Mouse (Mus musculus): ENCODE data around the gene Spast. TPM values are rescaled to one million over a fixed set of nuclear protein-coding genes. Genes with fewer than 3 reads are reported as not detected.
"Not testable (repeated sequence)": the region's sequence is repeated elsewhere in the genome, so short reads cannot be mapped to it uniquely, and the experiment has no call there.

Spast gene
- polyA plus RNA-seq (2012; rRNA removed): 6.0 and 7.3 TPM in 2 replicates

DNA sequence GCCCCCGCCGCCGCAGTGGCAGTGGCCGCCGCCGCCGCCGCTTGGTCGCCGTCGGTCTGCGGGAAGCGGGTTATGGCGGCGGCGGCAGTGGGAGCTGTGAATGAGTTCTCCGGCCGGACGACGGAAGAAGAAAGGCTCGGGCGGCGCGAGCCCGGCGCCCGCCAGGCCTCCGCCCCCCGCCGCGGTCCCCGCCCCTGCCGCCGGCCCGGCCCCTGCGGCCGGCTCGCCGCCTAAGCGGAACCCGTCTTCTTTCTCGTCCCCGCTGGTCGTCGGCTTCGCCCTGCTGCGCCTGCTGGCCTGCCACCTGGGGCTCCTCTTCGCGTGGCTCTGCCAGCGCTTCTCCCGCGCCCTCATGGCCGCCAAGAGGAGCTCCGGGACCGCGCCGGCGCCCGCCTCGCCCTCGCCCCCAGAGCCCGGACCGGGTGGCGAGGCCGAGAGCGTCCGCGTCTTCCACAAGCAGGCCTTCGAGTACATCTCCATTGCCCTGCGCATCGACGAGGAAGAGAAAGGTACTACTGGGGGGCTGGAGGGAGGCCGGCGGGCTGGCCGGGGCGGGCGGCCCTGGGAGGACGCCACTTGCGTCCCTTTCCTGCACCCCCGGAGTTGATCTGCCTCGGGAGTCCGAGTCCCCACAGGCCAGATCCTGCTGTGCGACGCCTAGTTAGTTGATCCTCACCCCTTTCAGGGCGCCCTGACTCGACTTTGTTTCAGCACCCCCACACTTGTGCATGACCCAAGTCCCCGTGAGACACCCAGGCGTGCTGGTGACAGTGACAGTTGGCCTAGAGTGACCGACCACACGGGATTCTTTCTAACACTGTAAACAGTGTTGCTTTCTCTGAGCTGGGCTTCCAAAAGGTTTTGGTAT is at the start of gene Spast:
TSS of gene Spast (plus strand) at position 51 of the 868 bp plus-strand sequence.
- no peak for DNase-seq (ENCODE audit: low read depth)

DNA sequence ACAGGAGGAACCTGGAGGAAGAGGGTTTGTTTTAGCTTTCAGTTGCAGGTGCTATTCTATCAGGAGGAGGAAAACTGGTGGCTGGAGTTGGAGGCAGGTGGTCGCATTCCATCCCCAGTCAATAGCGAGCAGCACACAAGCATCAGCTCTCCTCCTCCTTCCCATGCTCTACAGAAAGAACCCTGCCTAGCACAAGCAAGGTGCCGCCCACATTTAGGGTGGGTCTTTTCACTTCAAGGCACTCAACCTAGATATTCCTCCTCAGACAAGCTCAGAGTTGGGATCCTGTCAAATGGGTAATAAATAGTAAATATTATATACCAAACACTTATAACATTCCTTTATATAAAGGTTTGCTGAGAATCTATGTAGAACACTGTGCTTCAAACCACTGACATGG is 48.6 kb upstream of the Spast start:
- DNase-seq (ENCODE audit: low read depth): no peak

DNA sequence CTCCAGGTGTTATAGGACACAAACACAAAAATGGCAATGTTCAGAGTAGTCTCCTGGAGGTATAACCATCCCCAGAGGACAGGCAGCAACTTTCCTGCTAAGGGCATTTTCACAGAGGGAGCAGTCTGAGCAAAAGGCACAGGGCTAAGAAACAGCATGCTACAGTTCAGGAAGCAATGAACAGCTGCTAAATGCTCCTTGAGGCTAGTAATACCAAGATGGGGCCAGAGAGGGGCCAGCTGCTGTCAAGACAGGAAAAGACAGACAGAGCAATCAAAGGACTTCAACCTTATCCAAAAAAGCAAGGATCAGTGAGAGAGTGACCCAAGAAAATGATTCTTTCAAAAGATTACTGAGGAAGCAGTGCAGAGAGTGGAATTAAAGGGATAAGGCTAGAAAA is 47.9 kb upstream of the Spast start:
- no peak for DNase-seq (ENCODE audit: low read depth)

DNA sequence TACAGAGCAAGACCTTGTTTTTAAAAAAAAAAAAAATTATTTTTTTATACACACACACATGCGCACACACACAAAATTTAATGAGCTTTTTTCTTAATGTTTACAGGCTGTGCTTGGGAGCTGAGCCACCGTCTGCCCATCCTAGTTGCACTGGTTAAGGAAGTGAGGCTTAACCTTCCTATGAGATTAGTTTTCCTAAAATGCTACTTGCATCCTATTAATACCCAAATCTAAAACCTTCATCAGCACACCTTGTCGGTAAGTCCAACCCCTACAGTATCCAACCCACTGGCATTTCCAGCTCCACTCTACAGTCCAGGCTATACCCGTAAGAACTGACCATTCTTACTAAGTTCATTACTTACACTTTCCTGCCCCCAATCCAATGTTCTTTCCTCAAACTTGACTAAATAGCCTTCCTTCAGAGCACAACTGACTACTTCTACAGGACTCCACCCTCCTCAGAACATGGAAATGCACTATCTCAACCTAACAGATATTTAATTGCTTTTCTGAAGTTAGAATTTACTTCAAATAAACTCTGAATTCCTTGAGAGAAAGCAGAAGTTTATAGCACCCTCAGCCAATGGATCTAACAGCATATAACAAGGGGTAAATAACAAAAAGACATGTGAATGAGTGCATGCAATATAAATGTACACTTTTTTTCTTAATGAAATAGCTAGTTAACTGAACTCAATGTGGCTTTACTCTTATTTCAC is 47.0 kb upstream of the Spast start:
- no peak for DNase-seq (ENCODE audit: low read depth)

DNA sequence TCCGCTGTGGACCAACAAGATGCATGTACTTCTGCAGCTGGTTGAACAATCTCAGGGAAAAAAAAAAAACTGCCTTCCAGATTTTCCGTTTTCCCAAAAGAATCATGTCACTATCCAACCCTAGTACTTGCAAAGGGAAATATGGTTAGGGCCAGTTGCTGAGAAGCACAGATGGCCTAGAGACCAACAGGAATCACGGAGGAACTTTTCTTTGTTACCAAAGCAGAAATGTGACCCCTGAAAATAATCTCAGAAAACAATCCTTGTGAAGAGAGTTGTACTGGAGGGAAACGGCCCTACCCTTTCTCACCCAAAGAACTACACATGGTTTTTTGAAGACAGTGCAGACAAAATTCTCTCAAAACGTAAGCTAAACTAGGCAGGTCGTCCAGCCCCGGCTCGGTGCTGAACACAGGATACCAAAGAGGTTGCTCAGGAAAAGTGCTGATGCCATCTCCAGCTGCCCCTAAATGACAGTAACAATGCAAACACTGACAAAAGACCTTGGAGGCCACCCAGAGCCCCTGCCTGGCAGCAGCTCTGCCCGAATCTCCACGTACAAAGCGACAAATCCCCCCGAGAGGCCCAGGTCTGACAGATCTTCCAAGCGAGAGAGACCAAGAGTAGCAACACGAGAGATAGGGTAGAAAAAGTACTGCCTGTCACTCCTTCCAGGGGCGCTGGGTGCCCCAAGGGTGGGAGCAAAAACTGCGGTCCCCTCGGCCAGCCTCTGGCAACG is 44.9 kb upstream of the Spast start:
- DNase-seq (ENCODE audit: low read depth): no peak

DNA sequence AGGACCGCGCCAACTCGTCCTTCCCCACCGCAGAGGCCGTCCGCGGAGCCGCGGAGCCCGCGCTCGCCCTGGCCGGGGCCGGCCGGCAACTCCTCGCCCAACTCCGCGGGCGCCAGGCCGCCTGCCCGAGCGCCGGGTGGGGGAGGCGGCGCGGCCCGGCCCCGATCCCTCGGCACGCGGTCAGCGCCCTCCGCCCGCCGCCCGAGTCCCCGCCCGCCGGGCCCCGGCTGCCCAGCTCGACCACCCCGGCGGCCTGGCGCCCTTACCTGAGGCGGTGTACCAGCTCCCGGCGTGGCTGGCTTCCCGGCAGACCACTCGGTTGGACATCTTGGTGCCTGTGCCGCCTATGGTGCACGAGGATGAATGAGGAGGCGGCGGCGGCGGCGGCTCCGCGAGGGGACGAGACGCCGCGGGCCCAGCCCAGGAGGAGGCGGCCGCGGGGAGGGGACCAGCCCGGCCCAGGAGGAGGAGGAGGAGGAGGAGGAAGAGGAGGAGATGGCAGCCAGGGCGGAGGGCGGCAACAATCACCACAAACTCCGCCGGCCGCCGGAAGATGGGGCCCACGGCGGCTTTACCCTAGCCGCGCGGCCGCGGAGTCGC is 44.3 kb upstream of the Spast start:
- no peak for DNase-seq (ENCODE audit: low read depth)

DNA sequence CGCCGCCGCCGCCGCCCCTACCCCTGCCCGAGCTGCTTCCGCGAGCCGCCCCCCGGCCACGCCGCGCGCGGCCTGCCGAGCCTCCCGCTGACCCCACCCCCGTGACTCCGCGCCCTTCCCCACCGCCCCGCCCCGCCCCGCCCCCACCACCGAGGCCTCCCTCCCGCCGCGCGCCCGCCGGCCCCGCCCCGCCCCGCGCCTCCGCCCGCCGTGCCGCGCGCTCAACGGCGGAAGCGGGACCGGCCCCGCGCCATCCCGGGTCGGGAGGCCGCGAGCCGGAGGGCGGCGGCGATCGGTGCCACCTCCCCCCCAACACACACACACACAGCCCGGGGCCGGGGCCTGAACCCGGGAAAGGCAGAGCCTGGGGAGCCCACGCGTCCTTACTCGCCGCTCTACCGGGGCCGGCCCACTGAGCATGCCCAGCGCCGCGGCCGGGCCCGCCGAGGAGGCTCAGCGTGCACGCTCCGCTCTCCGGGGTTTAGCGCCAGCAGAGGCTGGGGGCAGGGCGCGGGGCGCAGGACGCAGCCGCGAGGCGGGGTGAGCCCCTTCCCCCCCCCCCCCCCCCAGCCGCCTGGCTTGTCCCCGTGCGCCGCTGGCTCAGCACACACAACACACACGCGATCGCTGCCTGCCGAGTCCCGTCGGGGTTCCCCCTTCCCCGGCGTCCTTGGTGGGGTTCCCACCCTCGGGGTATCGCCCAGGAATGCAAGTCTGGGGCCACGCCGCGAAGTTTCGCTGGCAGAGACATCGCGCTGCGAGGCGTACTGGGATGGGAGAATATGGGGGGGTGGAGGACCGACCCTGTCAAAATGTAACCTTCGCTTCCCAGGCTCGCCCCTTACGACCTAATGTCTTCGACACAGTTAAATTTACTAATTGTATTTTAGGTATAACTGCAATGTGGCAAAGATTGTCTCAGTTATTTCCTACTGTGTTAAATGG is 43.5 kb upstream of the Spast start, which contains the start of gene Memo1:
TSS of gene Memo1 (minus strand) at position 496 of the 945 bp plus-strand sequence.
- no peak for DNase-seq (ENCODE audit: low read depth)

DNA sequence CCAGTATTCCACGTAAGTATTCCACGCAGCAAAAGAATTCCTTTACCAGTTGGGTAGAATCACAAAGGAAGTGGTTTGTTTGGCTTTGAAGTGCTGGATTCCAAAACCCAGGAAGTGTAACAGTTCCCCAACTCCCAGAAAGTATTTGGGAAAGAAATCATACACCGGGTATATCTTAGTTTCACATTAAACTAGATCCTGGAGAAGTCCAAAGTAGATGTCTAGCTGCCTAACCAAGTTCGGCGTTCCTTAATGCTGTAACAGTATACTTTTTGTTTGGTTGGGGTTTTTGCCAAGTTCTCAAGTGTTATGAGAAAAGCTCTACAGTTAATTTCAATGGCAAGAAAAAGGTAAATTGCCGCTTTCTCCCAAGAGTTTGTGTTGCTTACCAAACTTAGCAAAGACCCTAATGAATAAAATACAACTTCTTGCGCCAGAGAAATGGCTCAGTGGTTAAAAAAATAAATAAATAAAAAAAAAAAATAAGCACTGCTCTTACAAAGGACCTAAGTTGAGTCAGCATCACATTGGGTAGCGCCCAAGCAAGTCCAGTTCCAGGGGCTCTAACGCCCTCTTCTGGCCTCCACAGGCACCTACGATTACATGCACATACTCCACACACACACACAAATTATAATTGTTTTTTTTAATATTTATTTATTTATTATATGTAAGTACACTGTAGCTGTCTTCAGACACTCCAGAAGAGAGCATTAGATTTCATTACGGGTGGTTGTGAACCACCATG is 42.5 kb upstream of the Spast start:
- no peak for DNase-seq (ENCODE audit: low read depth)

DNA sequence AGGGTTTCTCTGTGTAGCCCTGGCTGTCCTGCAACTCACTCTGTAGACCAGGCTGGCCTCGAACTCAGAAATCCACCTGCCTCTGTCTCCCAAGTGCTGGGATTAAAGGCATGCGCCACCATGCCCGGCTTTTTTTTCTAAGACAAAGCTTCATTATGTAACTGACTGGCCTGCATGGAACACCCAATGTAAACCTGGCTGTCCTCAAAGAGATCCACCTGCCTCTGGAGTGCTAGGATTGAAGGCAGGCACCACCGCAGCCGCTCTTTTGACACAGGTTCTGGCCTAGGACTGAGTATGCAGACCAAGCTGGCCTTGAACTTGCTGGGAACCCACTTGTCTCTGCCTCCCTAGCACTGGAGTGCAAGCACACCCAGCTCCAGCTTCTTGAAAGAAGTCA is 41.8 kb upstream of the Spast start:
- DNase-seq (ENCODE audit: low read depth): not testable (repeated sequence)

DNA sequence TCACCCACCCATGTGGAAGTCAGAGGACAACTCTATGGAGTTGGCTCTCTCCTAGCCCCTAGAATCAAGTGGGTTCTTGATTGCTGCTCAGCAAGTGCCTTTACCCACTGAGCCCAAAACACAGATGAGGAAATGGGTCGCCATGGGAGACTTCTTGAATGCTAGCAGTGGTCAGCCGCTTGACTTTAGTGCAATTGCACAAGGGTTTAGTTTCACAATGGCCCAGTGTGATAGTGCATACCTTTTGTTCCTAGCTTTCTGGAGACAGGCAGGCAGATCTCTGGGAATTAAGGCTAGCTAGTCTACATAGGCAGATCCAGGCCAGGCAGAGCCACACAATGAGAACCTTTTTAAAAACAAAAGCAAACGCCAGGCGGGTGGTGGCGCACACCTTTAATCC is 38.7 kb upstream of the Spast start:
- no peak for DNase-seq (ENCODE audit: low read depth)

DNA sequence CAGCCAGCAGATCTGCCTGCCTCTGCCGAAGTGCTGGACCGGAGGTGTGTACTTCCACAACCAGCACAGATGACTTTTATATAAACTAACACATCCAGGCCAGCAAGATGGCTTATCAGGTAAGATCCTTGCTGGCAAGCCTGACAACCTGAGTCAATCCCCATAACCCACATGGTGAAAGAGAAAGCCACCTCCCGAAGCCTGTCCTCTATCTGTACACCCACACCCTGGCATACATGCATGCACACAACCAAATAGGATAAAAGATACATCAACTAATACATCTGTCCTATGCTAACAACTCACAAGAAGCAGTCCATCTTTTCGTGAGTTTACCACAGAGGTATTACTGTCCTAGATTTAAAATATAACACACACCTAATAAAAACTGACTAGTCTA is 34.7 kb upstream of the Spast start:
- DNase-seq (ENCODE audit: low read depth): no peak

DNA sequence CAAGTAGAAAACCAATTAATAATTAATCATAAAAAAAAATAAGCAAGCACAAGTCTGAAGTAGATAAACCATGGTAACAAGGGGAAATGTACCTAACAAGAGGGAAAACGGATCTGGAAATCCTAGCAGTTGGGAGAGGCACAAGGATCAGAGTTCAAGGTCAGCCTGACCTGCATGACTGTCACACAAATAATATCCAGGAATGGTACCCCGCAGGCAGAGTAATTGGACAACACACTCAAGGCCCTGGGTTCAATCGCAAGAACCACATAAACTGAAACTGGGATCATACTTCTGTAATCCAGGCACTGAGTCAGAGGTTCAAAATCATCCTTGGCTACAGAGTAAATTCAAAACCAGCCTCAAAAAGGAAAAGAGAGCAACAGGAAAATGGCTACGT is 33.2 kb upstream of the Spast start:
- no peak for DNase-seq (ENCODE audit: low read depth)

DNA sequence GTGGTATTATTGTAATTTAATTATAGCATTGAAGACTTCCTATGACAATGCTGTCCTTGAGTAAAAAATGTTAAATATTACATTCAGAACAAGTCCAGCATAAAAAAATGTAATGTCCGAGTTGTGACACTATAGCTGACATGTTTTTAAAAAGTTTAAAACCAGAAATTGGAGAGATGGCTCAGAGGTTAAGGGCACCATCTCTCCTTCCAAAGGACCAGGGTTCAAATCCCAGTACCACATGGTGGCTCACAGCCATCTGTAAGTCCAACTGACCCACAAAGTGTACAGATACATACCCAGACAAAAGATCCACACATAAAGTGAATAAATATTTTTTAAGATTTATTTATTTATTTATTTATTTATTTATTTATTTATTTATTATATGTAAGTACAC is 32.8 kb upstream of the Spast start:
- DNase-seq (ENCODE audit: low read depth): no peak

DNA sequence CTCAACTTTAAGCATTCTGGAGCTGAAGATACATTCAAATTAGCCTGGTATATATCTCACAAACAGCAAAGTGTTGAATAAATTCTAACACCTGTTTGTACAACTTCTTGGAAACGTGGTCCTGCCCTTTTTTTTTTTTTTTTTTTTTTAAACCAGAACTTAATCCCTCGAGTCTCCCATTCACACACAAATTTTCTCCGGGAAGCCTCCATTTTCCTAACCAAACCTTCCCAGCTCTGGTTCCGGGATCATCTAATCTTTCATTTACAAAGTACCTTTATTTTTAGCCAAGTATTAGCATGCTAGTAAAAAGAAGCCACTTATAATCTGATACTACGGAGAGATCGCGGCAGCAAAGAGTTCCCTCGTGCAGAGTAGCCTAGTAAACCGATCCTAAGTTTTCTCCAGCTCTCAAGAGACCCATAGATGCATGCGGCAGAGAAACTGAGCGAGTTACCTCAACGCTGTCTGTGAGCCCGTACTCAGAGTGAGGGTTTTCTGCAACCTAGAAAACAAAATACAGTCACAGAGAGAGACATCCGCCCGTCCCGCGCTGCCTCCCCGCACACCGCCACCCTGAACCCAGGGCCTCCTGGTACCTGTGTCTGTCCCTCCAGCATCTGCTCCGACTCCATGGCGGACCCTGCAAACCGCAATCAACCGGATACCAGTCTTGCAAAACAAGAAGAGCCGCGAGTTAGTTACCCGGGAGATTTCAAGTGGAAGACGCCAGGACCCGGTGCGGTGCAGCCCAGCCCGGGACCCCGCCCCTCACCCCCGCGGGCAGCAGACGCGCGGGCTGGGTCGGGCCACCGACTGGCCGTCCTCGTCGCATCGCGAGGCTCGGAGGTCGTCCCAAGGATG is 23.1 kb upstream of the Spast start:
- DNase-seq (ENCODE audit: low read depth): no peak

DNA sequence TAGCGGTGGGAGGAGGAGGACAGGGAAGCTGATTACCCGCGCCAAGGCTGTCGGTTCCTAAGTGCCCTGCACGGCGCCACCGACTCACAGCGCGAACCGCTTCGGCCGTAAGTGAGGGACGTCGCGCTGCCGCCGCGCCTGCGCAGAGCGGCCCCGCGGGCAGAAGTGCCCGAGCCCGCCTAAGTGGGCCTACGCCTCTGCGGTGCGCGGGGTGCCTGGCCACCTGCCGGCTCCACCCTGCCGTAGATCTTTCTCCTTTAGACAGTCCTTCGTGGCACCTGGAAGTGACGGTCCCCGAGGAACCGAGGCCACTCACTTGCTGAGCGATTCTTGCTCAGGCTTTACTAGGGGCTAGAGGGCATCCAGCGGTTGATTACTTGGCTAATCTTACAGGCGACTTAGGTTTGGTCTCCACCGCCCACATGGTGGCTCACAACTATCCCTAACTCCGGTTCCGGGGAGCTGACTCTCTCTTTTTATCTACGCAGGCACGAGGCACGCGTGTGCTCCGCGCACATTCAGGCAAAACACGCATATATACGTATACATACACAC is 22.4 kb upstream of the Spast start:
- DNase-seq (ENCODE audit: low read depth): no peak

DNA sequence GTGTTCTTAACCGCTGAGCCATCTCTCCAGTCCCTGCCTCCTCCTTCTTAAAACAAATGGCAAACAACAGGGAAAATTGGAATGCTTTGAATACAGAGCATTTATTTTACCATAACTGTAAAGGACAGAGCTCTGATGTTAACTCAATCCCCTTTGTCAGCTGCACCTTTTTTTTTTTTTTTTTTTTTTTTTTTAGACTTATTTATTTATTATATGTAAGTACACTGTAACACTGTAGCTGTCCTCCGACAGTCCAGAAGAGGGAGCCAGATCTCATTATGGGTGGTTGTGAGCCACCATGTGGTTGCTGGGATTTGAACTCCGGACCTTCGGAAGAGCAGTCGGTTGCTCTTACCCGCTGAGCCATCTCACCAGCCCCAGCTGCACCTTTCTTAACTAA is 20.1 kb upstream of the Spast start:
- no peak for DNase-seq (ENCODE audit: low read depth)

DNA sequence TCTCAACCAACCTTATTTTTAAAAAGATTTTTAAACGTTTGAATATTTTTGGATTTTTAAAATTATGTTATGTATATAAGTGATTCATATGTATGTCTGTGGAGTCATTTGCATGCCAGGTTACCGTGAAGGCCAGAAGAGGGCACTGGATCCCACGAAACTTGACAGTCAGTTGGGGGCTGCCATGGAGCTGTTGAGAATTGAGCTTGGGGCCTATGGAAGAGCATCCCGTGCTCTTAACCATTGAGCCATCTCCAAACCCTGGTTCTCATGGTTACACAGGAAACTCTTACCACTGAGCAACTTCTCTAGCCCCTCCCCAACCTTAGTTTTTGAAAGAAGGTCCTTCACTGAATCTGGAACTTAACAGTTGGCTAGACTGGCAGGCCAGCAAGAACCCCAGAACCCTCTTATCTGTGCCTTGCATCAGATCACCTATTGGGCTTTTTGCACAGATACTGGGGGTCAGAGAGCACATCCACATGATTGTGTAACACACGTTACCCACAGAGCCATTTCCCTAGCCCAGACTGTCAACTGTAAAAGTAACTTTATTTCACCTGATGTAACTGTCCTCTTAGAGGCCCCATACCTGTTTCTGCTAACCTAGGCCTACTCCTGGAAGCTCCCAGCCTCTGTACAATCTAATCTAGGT is 16.3 kb upstream of the Spast start:
- DNase-seq (ENCODE audit: low read depth): no peak

DNA sequence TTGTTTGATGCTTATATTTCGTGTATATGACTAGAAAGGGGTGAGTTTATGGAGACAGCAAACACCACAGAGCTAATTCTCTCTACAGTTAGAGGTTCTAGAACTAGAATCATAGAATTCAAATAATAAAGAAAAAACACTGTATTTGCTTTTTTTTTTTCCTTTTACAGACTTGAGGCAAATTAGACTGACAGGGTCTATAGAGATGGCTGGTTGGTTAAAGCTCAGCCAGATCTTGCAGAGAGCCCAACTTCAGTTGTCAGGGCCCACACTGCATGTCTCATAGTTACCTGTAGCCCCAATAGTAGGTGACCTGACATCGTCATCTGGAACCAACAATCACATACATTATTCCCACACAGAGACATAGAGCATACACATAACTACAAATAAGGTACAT is 14.9 kb upstream of the Spast start, which contains the start of gene Dpy30:
TSS of gene Dpy30 (minus strand) at position 101 of the 400 bp plus-strand sequence.
- no peak for DNase-seq (ENCODE audit: low read depth)
